Mouse (Mus musculus) frontal cortex, adult (tissue): ENCODE measurements around the gene Tacc3.

Experiments used
- ATAC-seq: cut with Nextera tagmentation; 2 replicates; pipeline ENCODE4 v1.9.2; 2017; ENCODE audit warnings: mild to moderate bottlenecking, moderate library complexity, mixed read lengths; ENCODE audit not compliant: low TSS enrichment

Gene Tacc3

DNA sequence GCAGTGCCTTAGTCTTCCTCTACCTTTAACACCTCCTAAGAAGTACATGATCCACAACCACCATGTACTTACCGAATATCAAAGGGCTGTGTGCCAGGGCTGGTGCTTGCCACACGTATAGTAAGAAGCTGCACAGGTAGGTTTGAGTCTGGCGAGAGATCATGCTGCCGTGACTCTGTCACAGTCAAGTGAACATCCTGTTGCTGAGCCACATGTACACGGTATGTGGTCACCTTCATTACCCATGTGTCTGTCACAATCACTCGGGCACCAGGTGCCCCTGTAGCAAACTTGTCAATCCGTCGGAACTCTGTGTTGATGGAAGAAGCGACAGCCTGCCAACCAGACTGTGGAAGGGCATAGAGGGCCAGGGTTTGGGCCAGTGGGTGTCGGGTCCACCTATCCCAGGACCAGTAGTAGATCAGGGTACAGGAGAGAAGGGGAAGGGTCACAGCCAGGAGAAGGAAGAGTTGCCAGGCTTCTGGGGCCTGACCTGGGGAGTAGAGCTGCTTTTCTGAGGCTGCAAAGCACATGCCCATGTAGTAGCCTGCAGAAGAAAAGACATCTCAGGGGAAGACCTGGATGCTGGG is 2.6 kb upstream of the Tacc3 start:
- ATAC-seq = no peak

GRCm38 (mm10) chr5:33656739-33657138 is 1.2 kb upstream of the Tacc3 start:
- no peak for ATAC-seq

GRCm38 (mm10) chr5:33657251-33657786 is 609 bp upstream of the Tacc3 start:
- peak; percentile 46 for ATAC-seq

DNA sequence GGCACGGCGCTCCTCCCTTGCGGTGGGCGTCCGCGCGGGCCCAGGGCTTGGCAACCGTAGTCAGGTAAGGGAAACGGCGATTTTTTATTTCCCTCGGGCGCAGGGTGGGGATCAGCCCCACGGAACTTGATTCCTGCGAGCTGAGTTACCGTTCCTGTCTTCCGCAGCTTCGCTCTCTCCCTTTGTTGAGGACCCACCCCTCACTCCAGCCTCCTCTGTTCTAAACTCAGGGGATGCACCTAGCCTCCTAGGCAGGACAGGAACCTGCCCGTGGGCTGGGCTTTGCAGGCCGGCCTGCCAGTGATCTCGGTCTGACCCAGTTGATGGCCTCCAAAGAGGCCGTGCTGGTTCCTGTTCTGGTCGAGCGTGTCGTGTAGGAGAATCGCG is 729 bp downstream of the Tacc3 start:
- ATAC-seq = no peak

DNA sequence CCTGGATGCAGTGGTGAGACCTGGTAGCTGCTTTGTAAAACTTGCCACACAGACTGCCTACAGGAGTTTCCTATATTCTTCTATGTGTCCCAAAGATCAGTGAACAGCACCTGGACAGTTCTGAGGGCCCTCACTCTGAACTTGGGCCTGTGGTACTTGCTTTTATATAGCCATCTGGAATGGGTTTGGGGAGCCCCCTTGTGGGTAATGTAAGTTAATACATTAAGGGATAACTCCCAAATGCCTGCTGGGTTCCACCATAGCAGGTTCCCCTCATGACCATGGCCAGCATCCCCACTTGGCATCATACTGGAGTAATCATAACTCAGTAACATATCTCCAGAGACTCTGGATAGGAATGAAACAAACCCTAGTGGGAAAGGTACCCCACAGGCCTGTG is 10.3 kb downstream of the Tacc3 start:
- ATAC-seq = peak; percentile 69

- no peak for ATAC-seq
Measured at GRCm38 (mm10) chr5:33671659-33672058, 13.7 kb downstream of the Tacc3 start.

DNA sequence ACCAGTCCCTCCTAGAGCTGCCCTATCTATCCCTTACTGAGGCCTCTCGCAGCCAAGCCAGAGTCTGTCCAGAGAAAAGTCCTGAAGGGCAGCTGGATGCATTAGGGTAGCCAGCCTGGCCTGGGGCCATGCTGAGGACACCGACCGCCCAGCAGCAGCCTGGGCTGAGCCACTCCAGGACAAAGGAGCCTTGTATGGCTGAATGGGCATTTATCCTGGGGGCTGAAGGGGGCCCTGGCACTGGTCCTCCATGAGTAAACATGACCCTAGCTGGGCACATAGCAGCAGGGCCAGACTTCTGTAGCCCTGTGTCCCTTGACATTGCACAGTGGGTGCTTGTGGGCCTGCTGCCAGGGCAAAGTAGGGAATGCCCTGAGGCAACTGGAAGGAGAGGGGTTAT is 16.5 kb downstream of the Tacc3 start:
- peak; percentile 76 for ATAC-seq

DNA sequence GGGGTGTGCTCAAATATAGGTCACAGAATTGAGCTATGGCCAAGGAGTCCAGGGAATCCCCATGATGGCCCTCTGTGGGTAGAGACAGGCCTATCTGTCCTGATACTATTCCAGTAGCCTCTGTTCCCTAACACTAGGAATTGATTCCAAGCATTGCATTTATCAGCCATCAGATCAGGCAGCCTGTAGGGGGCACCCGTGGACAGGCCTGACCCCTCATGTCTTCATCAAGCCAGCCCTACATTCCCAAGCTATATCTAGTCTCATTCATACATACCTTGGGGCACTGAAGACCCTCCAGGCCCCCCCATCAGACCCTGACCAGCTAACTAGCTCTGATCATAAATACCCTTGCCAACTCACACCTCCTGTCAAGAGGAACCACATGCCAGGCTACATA is 18.0 kb downstream of the Tacc3 start:
- ATAC-seq = peak; percentile 70; the same call in 1 of the 2 replicates

DNA sequence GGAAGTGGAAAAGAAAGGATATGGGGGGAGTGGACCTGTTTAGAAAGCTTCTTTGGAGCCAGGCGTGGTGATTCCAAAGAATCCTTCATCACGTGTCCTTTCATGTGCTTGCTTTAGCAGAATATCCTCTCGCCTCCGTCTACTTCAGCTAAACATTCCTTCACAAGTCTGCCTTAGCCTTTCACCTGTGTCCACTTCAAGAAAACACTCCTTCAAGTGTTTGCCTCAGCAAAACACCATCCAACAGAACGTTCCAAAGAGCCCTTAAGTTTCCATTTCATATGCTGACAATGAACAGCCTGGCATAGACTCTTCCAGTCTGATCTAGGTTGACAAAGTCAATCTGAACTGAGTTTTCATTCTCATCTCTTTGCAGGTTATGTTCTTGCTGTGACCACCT is 20.3 kb downstream of the Tacc3 start:
- no peak for ATAC-seq

- ATAC-seq = no peak
Measured at GRCm38 (mm10) chr5:33681044-33681443, 23.1 kb downstream of the Tacc3 start.

DNA sequence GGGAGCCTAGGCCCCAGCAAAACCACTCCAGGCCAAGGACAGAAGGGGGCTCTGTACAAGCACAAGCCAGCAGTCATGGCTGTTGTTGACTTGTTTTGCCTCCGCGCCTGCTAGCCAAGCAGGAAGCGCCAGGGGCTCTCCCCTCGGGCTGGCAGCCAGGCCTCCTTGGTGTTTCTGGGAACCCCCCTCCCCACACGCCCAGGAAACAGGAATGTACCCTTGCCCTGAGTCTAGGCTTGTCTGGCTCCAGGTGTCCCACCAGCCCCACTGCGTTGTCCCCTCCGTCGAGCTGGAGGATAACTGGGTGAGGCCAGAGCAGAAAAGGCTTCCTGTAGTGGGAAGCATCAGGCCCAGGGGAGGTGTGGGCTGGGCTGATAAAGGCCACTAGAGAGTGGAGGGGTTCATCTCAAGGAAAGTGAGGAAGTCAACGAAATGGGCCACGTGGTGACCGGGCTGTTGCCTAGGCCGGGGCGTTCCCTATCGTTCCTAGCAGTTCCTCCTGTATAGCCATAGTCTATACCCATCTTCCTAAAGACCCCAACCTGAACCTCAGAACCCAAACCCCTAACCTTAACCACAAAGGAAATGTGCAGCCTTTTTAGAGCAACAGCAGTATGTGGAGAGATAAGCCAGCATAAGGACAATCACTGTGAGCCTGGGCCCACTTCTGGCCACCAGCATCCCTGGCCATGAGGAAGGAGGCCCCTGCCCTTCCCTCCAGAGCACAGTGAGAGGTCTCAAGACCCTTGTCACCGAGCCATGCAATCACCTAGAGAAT is 23.9 kb downstream of the Tacc3 start:
- no peak for ATAC-seq

- ATAC-seq = no peak
Measured at GRCm38 (mm10) chr5:33682963-33683362, 25.0 kb downstream of the Tacc3 start.

GRCm38 (mm10) chr5:33683897-33684652 is 26.1 kb downstream of the Tacc3 start:
- peak; percentile 55; the same call in 1 of the 2 replicates for ATAC-seq

DNA sequence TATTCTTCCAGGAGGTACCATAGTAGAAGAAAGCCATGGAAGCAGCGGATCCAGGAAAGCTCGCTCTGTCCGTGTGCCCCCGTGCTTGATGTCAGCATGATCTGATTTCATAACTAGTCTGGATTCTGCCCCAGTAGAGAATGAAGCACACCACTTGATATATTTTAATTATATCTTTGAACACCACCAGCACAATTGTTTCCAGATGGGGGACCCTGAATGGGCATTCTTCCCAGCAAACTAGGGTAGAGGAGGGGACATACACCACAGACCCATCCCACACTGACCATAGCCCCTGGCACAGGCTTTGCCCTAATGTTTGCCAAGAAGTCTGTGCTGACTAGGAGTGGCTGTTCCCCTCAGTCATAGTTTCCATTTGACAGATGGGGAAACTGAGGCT is 27.0 kb downstream of the Tacc3 start:
- no peak for ATAC-seq

- ATAC-seq = no peak
Measured at GRCm38 (mm10) chr5:33687142-33687541, 29.2 kb downstream of the Tacc3 start.

DNA sequence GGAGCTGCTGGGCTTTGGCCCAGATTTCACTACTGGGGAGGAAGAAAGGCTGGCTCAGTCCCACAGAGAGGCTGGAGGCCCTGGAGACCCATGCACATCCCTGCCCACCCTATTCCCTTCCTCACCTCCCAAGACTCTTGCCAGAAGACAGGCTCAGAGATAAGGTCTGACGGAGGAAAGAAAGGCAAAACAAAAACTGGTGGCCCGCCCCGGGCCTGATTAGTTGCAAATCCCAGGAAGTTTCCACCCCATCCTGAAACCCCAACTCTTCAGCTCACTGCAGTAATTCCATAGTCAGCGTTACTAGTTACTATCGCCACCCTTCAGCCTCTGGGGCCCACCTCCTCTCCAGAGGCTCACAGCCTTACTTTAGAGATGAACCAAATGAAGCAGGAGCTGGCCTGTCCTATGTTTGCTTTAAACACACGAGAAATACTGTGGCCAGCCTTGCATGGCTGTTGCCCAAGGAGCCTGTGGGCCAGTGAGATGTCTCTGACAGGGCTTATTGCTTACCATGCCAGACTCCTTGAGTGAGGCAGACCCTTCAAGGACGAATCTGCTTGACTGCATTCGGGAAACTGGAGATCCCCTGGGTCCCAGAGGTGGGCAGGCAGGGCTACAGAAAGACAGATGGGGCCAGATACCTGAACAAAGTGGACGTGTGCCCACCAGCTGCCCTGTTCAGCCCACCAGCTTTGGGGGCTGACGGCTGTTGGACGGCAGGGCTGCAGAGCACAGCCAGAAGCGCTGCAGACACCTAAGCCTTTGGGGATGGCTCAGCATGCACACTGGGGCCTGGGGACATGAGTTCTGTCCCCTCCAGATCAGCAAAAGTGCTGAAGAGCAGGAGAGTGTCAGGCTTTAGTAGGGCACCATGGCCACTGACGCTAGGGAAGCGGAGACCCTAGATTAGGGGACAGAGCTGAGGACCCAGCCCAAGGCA is 30.6 kb downstream of the Tacc3 start:
- ATAC-seq = no peak

GRCm38 (mm10) chr5:33689221-33689844 is 31.4 kb downstream of the Tacc3 start:
- no peak for ATAC-seq

DNA sequence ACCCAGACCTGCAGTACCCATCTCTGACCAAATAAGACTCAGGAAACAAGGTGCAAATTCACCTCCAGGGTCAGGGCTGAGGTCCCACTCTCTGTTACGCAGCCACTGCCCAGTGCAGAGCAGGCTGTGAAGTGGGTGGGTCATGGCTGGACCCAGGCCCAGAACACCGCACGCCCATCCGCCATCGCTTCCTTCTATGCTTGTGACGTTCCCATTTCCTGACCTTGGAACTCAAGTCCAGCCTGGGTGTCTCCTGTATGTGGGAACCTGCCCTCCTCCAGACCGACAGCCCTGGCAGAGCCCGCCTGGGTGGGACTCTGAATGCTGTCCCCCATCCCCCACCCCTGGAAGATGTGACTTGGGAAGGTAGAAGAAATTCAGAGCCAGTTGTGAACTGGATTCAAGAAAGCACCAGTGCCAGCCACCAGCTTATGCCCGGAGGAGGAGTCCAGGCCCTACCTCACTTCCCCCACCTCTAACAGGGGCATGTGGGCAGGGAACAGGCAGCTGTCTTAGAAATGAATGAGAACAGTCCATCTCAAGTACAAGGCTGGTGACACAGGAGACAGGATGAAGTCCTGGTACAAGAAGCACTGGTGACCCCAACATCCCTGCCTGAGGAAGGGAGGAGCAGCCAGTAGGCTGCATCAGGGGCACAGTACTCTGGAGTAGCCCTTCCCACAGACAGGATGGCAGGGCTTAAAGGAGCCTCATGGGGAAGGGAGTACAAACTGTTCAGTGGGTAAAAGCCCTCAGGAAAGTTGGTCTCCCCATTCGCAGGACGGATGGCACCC is 32.1 kb downstream of the Tacc3 start:
- ATAC-seq = no peak

DNA sequence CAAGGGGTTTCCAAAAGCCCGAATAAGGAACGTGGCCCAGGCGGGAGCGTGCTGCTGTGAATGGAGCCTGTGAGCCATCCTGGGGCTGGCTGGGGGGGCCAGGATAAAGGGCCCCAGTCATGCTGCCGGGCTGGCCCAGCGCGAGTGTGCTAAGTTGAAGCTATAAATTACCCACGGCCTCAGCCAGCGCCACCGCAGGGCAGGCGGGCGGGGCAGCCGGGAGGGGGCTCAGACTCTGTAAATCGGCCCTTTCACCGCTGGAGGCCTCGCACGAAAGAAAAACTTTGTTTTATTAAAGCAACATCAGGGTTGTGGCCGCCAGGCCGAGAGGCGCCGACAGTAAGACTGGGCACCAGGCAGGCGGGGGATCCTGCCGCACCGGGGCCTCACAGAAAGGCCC is 34.5 kb downstream of the Tacc3 start:
- no peak for ATAC-seq

DNA sequence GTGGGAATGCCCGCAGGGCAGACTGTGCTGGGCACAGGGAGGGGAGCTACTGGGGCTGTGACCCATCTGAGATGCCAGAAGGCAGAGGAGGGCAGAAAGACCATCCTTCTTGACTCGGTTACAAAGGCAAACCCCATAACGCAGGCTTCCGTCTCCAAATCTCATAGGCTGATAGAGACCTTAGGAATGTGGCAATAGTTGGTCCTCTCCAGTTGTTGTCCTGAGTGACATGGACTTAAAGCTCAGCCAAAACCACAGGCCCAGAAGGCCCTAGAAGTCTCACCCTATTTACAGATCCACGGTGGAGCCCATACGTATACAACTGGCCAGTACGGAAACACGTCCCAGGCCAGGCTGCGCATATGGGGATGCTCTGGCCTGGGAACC is 36.5 kb downstream of the Tacc3 start:
- no peak for ATAC-seq
